Mouse (Mus musculus): Measurements from ENCODE around the gene Fam160a1. TPM values are rescaled to one million over a fixed set of nuclear protein-coding genes. Genes with fewer than 3 reads are reported as not detected.

Fam160a1 gene
- 0.16 and 0.36 TPM in 2 replicates for total RNA-seq (2023)

GRCm38 (mm10) chr3:85817191-85817590 lies at the start of gene Fam160a1:
Gene Fam160a1, minus strand, starts transcription at chr3:85817291.

Other genes with a start within 250 kb of the Fam160a1 start
- 4.2 and 5.0 TPM in 2 replicates for gene Gatb, start 243.2 kb downstream of the Fam160a1 start, total RNA-seq (2023)
- gene Glt28d2, start 70.2 kb upstream of the Fam160a1 start, total RNA-seq (2023) = not detected in 2 replicates
- gene Gm37240, start 70.2 kb upstream of the Fam160a1 start, total RNA-seq (2023) = 0.14 TPM in 1 of 2 replicates, not detected in the other
- 0.16 and 0.39 TPM in 2 replicates for gene Sh3d19, start 153.8 kb upstream of the Fam160a1 start, total RNA-seq (2023)
- gene Prss48, start 185.2 kb upstream of the Fam160a1 start, total RNA-seq (2023) = not detected in 2 replicates